Mouse (Mus musculus) frontal cortex, postnatal 10 days (tissue): ENCODE results near the gene Aggf1.

Source experiments
- DNase-seq, 2 experiments: peaks; one replicate each; pipeline ENCODE4 v3.0.0; 2022; ENCODE audit warnings: low spot score in 2 of 2, mixed read lengths in 1 of 2

The Aggf1 gene

GRCm38 (mm10) chr13:95332086-95332899 is 42.9 kb downstream of the Aggf1 start:
- no peak for DNase-seq

GRCm38 (mm10) chr13:95330507-95330906 is 44.6 kb downstream of the Aggf1 start:
- no peak for DNase-seq

- no peak for DNase-seq
Measured at GRCm38 (mm10) chr13:95328767-95329166, 46.4 kb downstream of the Aggf1 start.

GRCm38 (mm10) chr13:95327345-95327741 is 47.8 kb downstream of the Aggf1 start:
- peak in 1 of 2 experiments; percentile 57 for DNase-seq

- DNase-seq, result no peak
Measured at GRCm38 (mm10) chr13:95326611-95327344, 48.4 kb downstream of the Aggf1 start.

- no peak for DNase-seq
Measured at GRCm38 (mm10) chr13:95325907-95326550, 49.1 kb downstream of the Aggf1 start.

- peak; percentile 72 to 74 for DNase-seq
Measured at GRCm38 (mm10) chr13:95325080-95325906, 49.9 kb downstream of the Aggf1 start.

- DNase-seq, result peak in 1 of 2 experiments; percentile 37
Measured at GRCm38 (mm10) chr13:95324626-95325079, 50.5 kb downstream of the Aggf1 start.

GRCm38 (mm10) chr13:95323950-95324625 is 51.1 kb downstream of the Aggf1 start:
- DNase-seq, result peak in 1 of 2 experiments; percentile 69

- DNase-seq, result no peak
Measured at GRCm38 (mm10) chr13:95323400-95323799, 51.8 kb downstream of the Aggf1 start, which contains the start of gene Zbed3. TSS of gene Zbed3 (plus strand) at chr13:95323612.

- no peak for DNase-seq
Measured at GRCm38 (mm10) chr13:95320451-95320850, 54.7 kb downstream of the Aggf1 start.

- DNase-seq, result no peak
Measured at GRCm38 (mm10) chr13:95319153-95319552, 56.0 kb downstream of the Aggf1 start.

GRCm38 (mm10) chr13:95312016-95312415 is 63.1 kb downstream of the Aggf1 start:
- no peak for DNase-seq

- no peak for DNase-seq
Measured at GRCm38 (mm10) chr13:95307100-95307655, 68.0 kb downstream of the Aggf1 start.

- DNase-seq, result no peak
Measured at GRCm38 (mm10) chr13:95306596-95306995, 68.6 kb downstream of the Aggf1 start.
